ENCODE assay signal across 11 mouse cellular contexts in the genomic region with DNA sequence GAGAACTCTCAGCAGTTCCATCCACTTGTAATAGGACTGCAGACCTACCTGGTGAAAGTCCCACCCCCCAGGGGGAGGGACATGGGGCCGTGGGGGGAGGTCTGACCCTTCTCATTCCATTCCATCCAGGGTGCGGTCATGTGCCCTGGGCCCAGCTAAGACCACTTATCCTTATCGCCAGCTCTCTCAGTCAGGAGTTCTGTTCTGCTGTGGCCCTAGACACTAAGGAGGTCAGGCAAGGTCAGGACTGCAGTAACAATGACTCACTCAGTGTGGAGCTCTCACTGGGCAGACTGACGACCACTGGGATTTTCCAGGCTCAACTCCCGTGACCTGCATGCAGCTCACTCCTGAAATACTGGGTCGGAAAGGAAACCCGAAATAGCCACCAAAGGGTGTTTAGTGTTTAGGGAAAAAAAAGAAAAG. TPM values are rescaled to one million over a fixed set of nuclear protein-coding genes. Genes with fewer than 3 reads are reported as not detected.
DNase-seq lines count a peak whose midpoint lies in the region; ATAC-seq and TF ChIP-seq lines count a peak whose summit lies in the region.
"Had no signal": no experiment of that assay in that cellular context is flagged by ENCODE, and none has a peak within 500 bp of the region (broad histone marks: within the 10 kb centered on the region; RNA-seq: fewer than 3 reads in every experiment).

No protein-coding gene starts in this region.

- H3K4me2 ChIP-seq in heart, embryonic 14.5 days (ENCODE audit: low read length) = no peak overlapping the region
- H3K4me2 ChIP-seq: forebrain, embryonic 12.5 days; kidney, embryonic 15.5 days had no signal

- no peaks in the 10 kb centered on the region for H3K27me3 ChIP-seq in heart, embryonic 14.5 days (ENCODE audit: control insufficient read depth, insufficient read depth, low read length)
- H3K27me3 ChIP-seq: forebrain, embryonic 12.5 days; kidney, embryonic 15.5 days had no signal

- in situ Hi-C loops in ES-E14 (cut with MboI; ENCODE audit: low sequenced_read_pairs in 2 of 2, unreplicated experiment in 2 of 2) = no loop called here

- no peaks in the 10 kb centered on the region for H3K36me3 ChIP-seq in ES-E14 (ENCODE audit: control insufficient read depth, insufficient read depth, low read length, poor library complexity, severe bottlenecking)
- H3K36me3 ChIP-seq in heart, embryonic 14.5 days (ENCODE audit: control insufficient read depth, insufficient read depth, low read length) = no peaks in the 10 kb centered on the region
- H3K36me3 ChIP-seq: forebrain, embryonic 12.5 days; kidney, embryonic 15.5 days had no signal

- 9% methylated on average over 7 of the region's 7 CpGs for WGBS in heart, embryonic 14.5 days

- H3K27ac ChIP-seq in ES-E14 (ENCODE audit: insufficient read depth, low read depth, low read length, poor library complexity, severe bottlenecking) = no peak overlapping the region
- peak overlapping the region; percentile 8 to 49; a peak in 2 of 4 replicates for H3K27ac ChIP-seq in heart, embryonic 14.5 days (replicated peaks in 1 of 2; ENCODE audit: control insufficient read depth in 1 of 2, insufficient read depth in 1 of 2, low read depth in 2 of 2, low read length in 2 of 2)
- H3K27ac ChIP-seq: forebrain, embryonic 12.5 days; kidney, embryonic 15.5 days; macrophage had no signal

- no peak overlapping the region for H3K4me3 ChIP-seq in ES-E14 (ENCODE audit: insufficient read depth in 1 of 2, low read depth in 1 of 2, low read length in 2 of 2, poor library complexity in 1 of 2, severe bottlenecking in 1 of 2)
- H3K4me3 ChIP-seq in heart, embryonic 14.5 days (ENCODE audit: control insufficient read depth in 1 of 2, insufficient read depth in 1 of 2, low read depth in 1 of 2, low read length in 2 of 2) = no peak overlapping the region
- H3K4me3 ChIP-seq: forebrain, embryonic 12.5 days; kidney, embryonic 15.5 days had no signal

- no peak overlapping the region for H3K9ac ChIP-seq in ES-E14 (ENCODE audit: insufficient read depth, low read depth, low read length, poor library complexity, severe bottlenecking)
- H3K9ac ChIP-seq in heart, embryonic 14.5 days (ENCODE audit: low read length) = no peak overlapping the region
- H3K9ac ChIP-seq: forebrain, embryonic 12.5 days; kidney, embryonic 15.5 days had no signal

- peaks cover 0 to 5% of the 10 kb centered on the region in 2 experiments; a peak in 1 of 4 replicates for H3K4me1 ChIP-seq in ES-E14 (ENCODE audit: control insufficient read depth in 2 of 2, insufficient read depth in 2 of 2, low read length in 2 of 2, poor library complexity in 1 of 2)
- peaks cover 5 to 9% of the 10 kb centered on the region in 2 experiments; a peak in 3 of 4 replicates for H3K4me1 ChIP-seq in heart, embryonic 14.5 days (ENCODE audit: control insufficient read depth in 2 of 2, insufficient read depth in 2 of 2, low read length in 2 of 2)
- H3K4me1 ChIP-seq: forebrain, embryonic 12.5 days; kidney, embryonic 15.5 days had no signal

- ATAC-seq in heart, embryonic 14.5 days (ENCODE audit: insufficient number of reproducible peaks, insufficient read depth, low FRiP score, low read depth) = peak; percentile 88
- no peak for ATAC-seq in erythroblast, adult 5-6 weeks (replicated peaks; ENCODE audit: low FRiP score, poor library complexity, severe bottlenecking)
- no peak for ATAC-seq in CD4-positive, CD25-positive, alpha-beta regulatory T cell, adult 4 months

- H3K9me3 ChIP-seq in ES-E14 (ENCODE audit: control insufficient read depth, insufficient read depth, low read depth, low read length) = no peaks in the 10 kb centered on the region
- no peaks in the 10 kb centered on the region for H3K9me3 ChIP-seq in heart, embryonic 14.5 days (ENCODE audit: control insufficient read depth, low read length)
- H3K9me3 ChIP-seq: forebrain, embryonic 12.5 days; kidney, embryonic 15.5 days had no signal

- DNase-seq in ES-E14 (ENCODE audit: low read depth, low spot score) (peak; percentile 49), liver (no peak)
- peak; percentile 24 for DNase-seq in adrenal gland, postnatal 14 days
- DNase-seq in lung, postnatal 10 days = peak; percentile 55
- DNase-seq: gastrocnemius, postnatal 25 days had no signal

TF ChIP-seq in ES-E14, 5 proteins besides CTCF, POLR2A, EP300 and RAD21:
- TF ChIP-seq MAFK (IDR thresholded peaks at IDR 0.05; ENCODE audit: insufficient read depth, low read depth, low read length) = no peak
- no peak for TF ChIP-seq ZC3H11A (IDR thresholded peaks at IDR 0.05; ENCODE audit: borderline replicate concordance, low read depth, low read length)
- no peak for TF ChIP-seq ZNF384 (IDR thresholded peaks at IDR 0.05; ENCODE audit: low read depth, low read length)
- no peak for TF ChIP-seq CHD2 (IDR thresholded peaks at IDR 0.05; ENCODE audit: low read depth, low read length)
- no peak for TF ChIP-seq HCFC1 (IDR thresholded peaks at IDR 0.05; ENCODE audit: borderline replicate concordance, insufficient read depth, low read length)

RNA-seq across cellular contexts. Expression of a gene that starts 16.1 kb away (rescaled TPM):
- 1.8 and 2.1 TPM in 2 replicates for total RNA-seq in ES-E14 (2012; rRNA removed)
- total RNA-seq in adrenal gland, postnatal 14 days (2021) = 23.8 and 27.6 TPM in 2 replicates
- polyA plus RNA-seq in heart, embryonic 14.5 days (2014; fragmentation: Nextera tagmentation; extraction: Ambion mirVana) = 10.5 and 10.9 TPM in 2 replicates
- 35.4 and 43.9 TPM in 2 replicates for total RNA-seq in erythroblast, adult 5-6 weeks (2015; ENCODE audit: low replicate concordance)
- 34.4 and 43.5 TPM in 2 replicates for total RNA-seq in erythroblast, adult 5-6 weeks (2017; ENCODE audit: low replicate concordance)
- 1 to 10 TPM; 7.0 to 8.1 TPM for polyA plus RNA-seq in CD4-positive, CD25-positive, alpha-beta regulatory T cell, adult 4 months (2017; shearing (Covaris generic))
